8 mouse cellular contexts compared by ENCODE assay signal in genomic region chr2:131127161-131127730, GRCm38 (mm10). TPM values are rescaled to one million over a fixed set of nuclear protein-coding genes. Genes with fewer than 3 reads are reported as not detected.
DNase-seq lines count a peak whose midpoint lies in the region; ATAC-seq and TF ChIP-seq lines count a peak whose summit lies in the region.

Gene Hspa12b, plus strand, starts transcription at chr2:131127280.

- H3K9me3 ChIP-seq in ES-E14 (ENCODE audit: control insufficient read depth, insufficient read depth, low read depth, low read length) = no peaks in the 10 kb centered on the region
- no peaks in the 10 kb centered on the region for H3K9me3 ChIP-seq in intestine, embryonic 14.5 days (ENCODE audit: control insufficient read depth, low read length)
- no peaks in the 10 kb centered on the region for H3K9me3 ChIP-seq in liver, embryonic 16.5 days (replicated peaks; ENCODE audit: control insufficient read depth, low read length)
- no peaks in the 10 kb centered on the region for H3K9me3 ChIP-seq in neural tube, embryonic 13.5 days

- no peak within 1 kb of the TSS for H3K27ac ChIP-seq in ES-E14 (ENCODE audit: insufficient read depth, low read depth, low read length, poor library complexity, severe bottlenecking)
- H3K27ac ChIP-seq in cortical plate, adult 2 months (ENCODE audit: insufficient read depth, low read length) = peak within 1 kb of the TSS; percentile 61; the same call in 1 of the 2 replicates
- H3K27ac ChIP-seq in intestine, embryonic 14.5 days (ENCODE audit: low read depth) = peak within 1 kb of the TSS; percentile 72
- H3K27ac ChIP-seq in liver, embryonic 16.5 days (ENCODE audit: low read length) = peak within 1 kb of the TSS; percentile 45; the same call in 1 of the 2 replicates
- 0 out of 2 replicates have a peak within 1 kb of the TSS, but pooled peaks have one; percentile 38 for H3K27ac ChIP-seq in neural tube, embryonic 13.5 days (replicated peaks)

- H3K4me2 ChIP-seq in intestine, embryonic 14.5 days (ENCODE audit: low read length) = peak within 1 kb of the TSS; percentile 64
- peak within 1 kb of the TSS; percentile 84 for H3K4me2 ChIP-seq in liver, embryonic 16.5 days (ENCODE audit: low read depth, low read length)
- peak within 1 kb of the TSS; percentile 70 for H3K4me2 ChIP-seq in neural tube, embryonic 13.5 days

- in situ Hi-C loops in ES-E14 (cut with MboI; ENCODE audit: low sequenced_read_pairs in 2 of 2, unreplicated experiment in 2 of 2) = no loop called here

- peaks cover 0 to 9% of the 10 kb centered on the region in 2 experiments; a peak in 1 of 4 replicates for H3K4me1 ChIP-seq in ES-E14 (ENCODE audit: control insufficient read depth in 2 of 2, insufficient read depth in 2 of 2, low read length in 2 of 2, poor library complexity in 1 of 2)
- H3K4me1 ChIP-seq in cortical plate, adult 2 months (ENCODE audit: control insufficient read depth, insufficient read depth, low read length) = no peaks in the 10 kb centered on the region
- peaks cover 16% of the 10 kb centered on the region for H3K4me1 ChIP-seq in intestine, embryonic 14.5 days (replicated peaks; ENCODE audit: control insufficient read depth, insufficient read depth, low read length)
- H3K4me1 ChIP-seq in liver, embryonic 16.5 days (ENCODE audit: control insufficient read depth, low read depth, low read length) = peaks cover 60% of the 10 kb centered on the region
- peaks cover 17% of the 10 kb centered on the region for H3K4me1 ChIP-seq in neural tube, embryonic 13.5 days (replicated peaks)

- H3K9ac ChIP-seq in ES-E14 (ENCODE audit: insufficient read depth, low read depth, low read length, poor library complexity, severe bottlenecking) = peak within 1 kb of the TSS; percentile 14; the same call in 1 of the 2 replicates
- H3K9ac ChIP-seq in intestine, embryonic 14.5 days (ENCODE audit: low read length) = peak within 1 kb of the TSS; percentile 81
- peak within 1 kb of the TSS; percentile 69 for H3K9ac ChIP-seq in liver, embryonic 16.5 days (ENCODE audit: low read depth, low read length)
- H3K9ac ChIP-seq in neural tube, embryonic 13.5 days = peak within 1 kb of the TSS; percentile 69

- peak within 1 kb of the TSS; percentile 34 to 52; a peak in 3 of 4 replicates for H3K4me3 ChIP-seq in ES-E14 (ENCODE audit: insufficient read depth in 1 of 2, low read depth in 1 of 2, low read length in 2 of 2, poor library complexity in 1 of 2, severe bottlenecking in 1 of 2)
- H3K4me3 ChIP-seq in cortical plate, adult 2 months (ENCODE audit: insufficient read depth, low read length) = peak within 1 kb of the TSS; percentile 33
- peak within 1 kb of the TSS; percentile 58 for H3K4me3 ChIP-seq in intestine, embryonic 14.5 days (ENCODE audit: low read depth, low read length)
- H3K4me3 ChIP-seq in liver, embryonic 16.5 days (ENCODE audit: low read depth, low read length) = peak within 1 kb of the TSS; percentile 64
- peak within 1 kb of the TSS; percentile 41 for H3K4me3 ChIP-seq in neural tube, embryonic 13.5 days

- no peaks in the 10 kb centered on the region for H3K27me3 ChIP-seq in intestine, embryonic 14.5 days (replicated peaks; ENCODE audit: control insufficient read depth, insufficient read depth, low read length)
- no peaks in the 10 kb centered on the region; the same call in 1 of the 2 replicates for H3K27me3 ChIP-seq in liver, embryonic 16.5 days (ENCODE audit: control insufficient read depth, insufficient read depth, low read depth, low read length)
- no peaks in the 10 kb centered on the region for H3K27me3 ChIP-seq in neural tube, embryonic 13.5 days

- no peak for TF ChIP-seq POLR2A in cortical plate, adult 2 months (IDR thresholded peaks at IDR 0.05; ENCODE audit: extremely low read depth, insufficient read depth, low read length)

- no peak for TF ChIP-seq CTCF in cortical plate, adult 2 months (IDR thresholded peaks at IDR 0.05; ENCODE audit: extremely low read depth, insufficient read depth, low read length)

- no peaks in the 10 kb centered on the region for H3K36me3 ChIP-seq in ES-E14 (ENCODE audit: control insufficient read depth, insufficient read depth, low read length, poor library complexity, severe bottlenecking)
- 0 out of 2 replicates have a peak, but pooled peaks cover 1% of the 10 kb centered on the region for H3K36me3 ChIP-seq in intestine, embryonic 14.5 days (ENCODE audit: control insufficient read depth, insufficient read depth, low read length)
- H3K36me3 ChIP-seq in liver, embryonic 16.5 days (ENCODE audit: control insufficient read depth, insufficient read depth) = no peaks in the 10 kb centered on the region
- H3K36me3 ChIP-seq in neural tube, embryonic 13.5 days = no peaks in the 10 kb centered on the region

- no peak for DNase-seq in ES-E14 (ENCODE audit: low read depth, low spot score)
- no peak for DNase-seq in gonadal fat pad, adult 2 months (ENCODE audit: low read depth)
- DNase-seq in intestine, embryonic 14.5 days (ENCODE audit: low spot score) = peak; percentile 84
- no peak for DNase-seq in layer of hippocampus, adult 9-11 months

- under 1% methylated on average over 26 of the region's 28 CpGs for WGBS in intestine, embryonic 14.5 days
- WGBS in liver, embryonic 16.5 days (ENCODE audit: insufficient replicate concordance) = 2% methylated on average over 28 of the region's 28 CpGs
- 2% methylated on average over 28 of the region's 28 CpGs for WGBS in neural tube, embryonic 13.5 days

- peak; percentile 90 for ATAC-seq in intestine, embryonic 14.5 days (replicated peaks; ENCODE audit: low FRiP score, low TSS enrichment, low read depth)
- peak; percentile 76 for ATAC-seq in liver, embryonic 16.5 days (ENCODE audit: low read depth)
- peak; percentile 78 for ATAC-seq in neural tube, embryonic 13.5 days (ENCODE audit: low read depth)
- no peak for ATAC-seq in monocyte, adult 5-6 weeks (replicated peaks; ENCODE audit: insufficient number of reproducible peaks, low FRiP score, low TSS enrichment, poor library complexity, severe bottlenecking)

TF ChIP-seq in ES-E14, 5 proteins besides CTCF, POLR2A, EP300 and RAD21:
- TF ChIP-seq ZC3H11A (IDR thresholded peaks at IDR 0.05; ENCODE audit: borderline replicate concordance, low read depth, low read length) = no peak

RNA-seq across cellular contexts. Expression of gene Hspa12b, which starts in this region (rescaled TPM):
- 1.5 and 1.7 TPM in 2 replicates for total RNA-seq in ES-E14 (2012; rRNA removed)
- polyA plus RNA-seq in cortical plate, adult 2 months (2012; rRNA removed) = 10.2 and 10.5 TPM in 2 replicates
- 21.7 and 30.8 TPM in 2 replicates for polyA plus RNA-seq in gonadal fat pad, adult 2 months (2012; rRNA removed)
- polyA plus RNA-seq in intestine, embryonic 14.5 days (2014; fragmentation: Nextera tagmentation; extraction: Ambion mirVana) = 5.4 and 6.8 TPM in 2 replicates
- 2.0 TPM in 2 replicates for polyA plus RNA-seq in liver, embryonic 16.5 days (2015; fragmentation: Nextera tagmentation; extraction: Ambion mirVana)
- polyA plus RNA-seq in neural tube, embryonic 13.5 days (2015; fragmentation: Nextera tagmentation; extraction: Ambion mirVana) = 5.1 and 6.0 TPM in 2 replicates
- total RNA-seq in monocyte, adult 5-6 weeks (2017) = not detected in 3 replicates

Comparison
In these comparisons a context has a peak if more than half of its experiments do, and no peak if none do; other contexts are left out.
1. H3K9ac ChIP-seq: peak in every context shown above with its lines; median percentile 81 in intestine, embryonic 14.5 days; 69 in liver, embryonic 16.5 days; 69 in neural tube, embryonic 13.5 days; 14 in ES-E14.